Mouse (Mus musculus): ENCODE data around the gene Grik2. TPM values are rescaled to one million over a fixed set of nuclear protein-coding genes. Genes with fewer than 3 reads are reported as not detected.

The Grik2 gene
- total RNA-seq (2022): 1 to 10 TPM; 3.3 to 9.5 (median 6.7) TPM

DNA sequence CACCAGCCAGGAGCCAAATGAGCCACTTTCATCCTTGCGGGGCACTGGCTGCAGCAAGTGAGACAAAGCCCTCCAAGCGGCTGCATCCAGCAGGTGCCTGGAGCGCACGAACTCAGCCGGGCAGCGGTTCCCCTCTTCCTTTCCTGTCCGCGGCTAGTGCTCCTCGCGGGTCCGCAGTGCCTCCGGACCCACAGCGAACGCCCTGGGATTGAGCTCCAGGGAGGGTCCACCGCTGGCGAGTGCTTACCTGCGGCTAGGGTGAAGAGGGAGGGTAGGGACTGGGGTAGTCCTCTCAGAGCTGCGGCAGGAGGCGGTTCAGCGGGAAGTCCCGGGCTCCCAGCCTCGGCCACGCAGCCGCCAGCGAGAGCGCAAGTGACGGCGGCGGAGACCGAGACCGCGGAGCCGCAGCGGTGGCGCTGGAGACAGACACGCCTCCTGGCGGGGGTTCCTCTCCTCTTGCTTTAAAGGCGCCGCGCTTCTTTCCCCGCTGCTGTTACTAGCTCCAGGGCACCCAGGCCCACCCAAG, at the start of gene Grik2:
Gene Grik2 (minus strand): TSS at position 386 of the 526 bp plus-strand sequence.
- DNase-seq: no peak

DNA sequence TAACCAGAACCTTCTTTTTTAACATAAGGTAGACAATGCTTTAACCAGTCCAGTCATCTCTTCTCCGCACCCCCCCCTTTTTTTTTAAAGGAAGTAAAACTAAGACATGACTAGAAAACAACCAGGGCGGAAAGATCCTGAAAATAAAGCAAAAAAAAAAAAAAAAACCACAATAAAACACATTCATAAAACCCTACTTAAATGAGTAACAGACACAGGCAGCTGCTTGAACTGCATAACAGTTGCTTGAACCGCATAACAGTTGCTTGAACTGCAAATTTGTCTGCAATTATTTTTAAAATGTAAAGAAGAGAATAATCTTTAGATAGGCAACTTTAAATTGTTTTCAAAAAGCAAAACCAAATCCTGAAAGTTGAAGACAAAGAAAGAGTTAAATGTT, 45.8 kb upstream of the Grik2 start:
- no peak for DNase-seq

DNA sequence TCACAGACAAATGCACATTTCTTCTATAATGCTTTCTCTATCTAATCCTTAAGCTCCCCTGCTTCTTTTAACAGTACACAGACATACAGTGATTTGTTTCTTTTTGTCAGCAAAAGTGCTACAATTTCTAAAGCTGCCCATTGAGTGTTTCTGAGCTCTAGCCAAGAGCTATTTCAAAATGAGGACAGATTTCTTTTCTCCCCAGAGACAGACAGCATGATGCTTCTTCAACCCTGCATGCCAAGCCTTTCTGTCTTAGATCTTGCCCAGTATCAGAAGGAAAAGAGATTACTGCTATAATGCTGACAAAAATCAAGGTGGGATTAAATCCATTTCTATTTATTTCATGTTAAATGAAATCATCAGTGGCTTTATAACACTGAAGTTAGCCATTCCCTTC, 18.7 kb upstream of the Grik2 start:
- DNase-seq: no peak

DNA sequence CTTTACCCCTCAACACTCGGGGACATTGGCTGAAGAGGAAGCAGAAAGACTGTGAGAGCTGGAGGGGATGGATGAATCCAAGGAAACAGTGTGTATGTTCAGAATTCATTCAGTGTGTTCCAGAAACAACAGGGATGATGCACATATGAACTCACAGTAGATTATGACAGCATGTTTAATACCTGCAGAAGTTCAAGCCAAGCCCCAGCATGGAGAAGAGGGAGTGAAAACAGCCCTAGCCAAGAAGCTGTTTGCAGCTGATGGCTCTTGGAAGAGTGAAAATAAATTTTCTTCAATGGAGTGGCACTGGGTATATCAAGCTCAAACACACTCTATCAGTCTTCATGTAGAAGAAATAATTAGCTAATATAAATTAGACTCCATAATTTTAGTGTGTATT, 12.4 kb upstream of the Grik2 start:
- DNase-seq: no peak

DNA sequence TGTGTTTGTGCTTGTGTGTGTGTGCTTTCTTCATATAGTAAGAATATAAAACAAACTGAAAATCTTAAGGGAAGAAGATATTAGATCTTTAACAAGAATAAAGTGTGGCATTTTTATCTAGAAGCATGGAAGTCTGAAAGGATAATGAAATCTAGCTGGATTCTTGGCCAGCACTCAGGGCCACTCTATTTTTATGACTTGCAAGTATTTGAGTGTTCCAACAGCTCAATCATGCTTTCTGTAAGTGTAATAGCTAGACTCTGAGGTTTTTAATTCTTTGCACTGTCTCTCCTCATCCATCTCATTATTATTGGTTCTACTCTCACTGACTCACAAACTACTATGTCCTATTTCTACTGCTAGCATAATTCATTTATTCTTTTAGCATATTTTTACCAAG, 5.6 kb upstream of the Grik2 start:
- DNase-seq: no peak

GRCm38 (mm10) chr10:49790326-49790725, 1.8 kb upstream of the Grik2 start:
- DNase-seq: no peak

- no peak for DNase-seq
These were observed 1.1 kb upstream of the Grik2 start for GRCm38 (mm10) chr10:49789711-49790110.

- DNase-seq: no peak
These were observed 348 bp upstream of the Grik2 start for GRCm38 (mm10) chr10:49788914-49789313.

DNA sequence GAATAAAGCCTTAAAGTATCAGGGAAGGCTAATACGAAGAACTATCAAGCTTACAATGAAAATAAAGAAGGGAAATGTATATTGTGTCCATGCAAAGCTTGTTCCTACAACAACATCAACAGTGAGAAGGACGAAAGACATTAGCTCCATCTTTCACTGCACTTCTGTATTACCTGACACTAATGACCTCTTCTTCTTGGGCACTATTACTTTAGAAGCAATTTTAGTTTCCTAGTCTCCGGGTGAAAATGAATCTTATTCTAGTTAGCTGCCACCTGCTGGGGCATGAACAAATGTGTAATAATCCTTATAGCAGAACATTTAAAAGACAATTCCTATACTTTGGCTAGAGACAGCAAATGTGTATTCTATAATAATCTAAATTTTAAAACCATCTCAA, 1.9 kb downstream of the Grik2 start:
- no peak for DNase-seq

- no peak for DNase-seq
These were observed 3.1 kb downstream of the Grik2 start for GRCm38 (mm10) chr10:49785477-49785876.

DNA sequence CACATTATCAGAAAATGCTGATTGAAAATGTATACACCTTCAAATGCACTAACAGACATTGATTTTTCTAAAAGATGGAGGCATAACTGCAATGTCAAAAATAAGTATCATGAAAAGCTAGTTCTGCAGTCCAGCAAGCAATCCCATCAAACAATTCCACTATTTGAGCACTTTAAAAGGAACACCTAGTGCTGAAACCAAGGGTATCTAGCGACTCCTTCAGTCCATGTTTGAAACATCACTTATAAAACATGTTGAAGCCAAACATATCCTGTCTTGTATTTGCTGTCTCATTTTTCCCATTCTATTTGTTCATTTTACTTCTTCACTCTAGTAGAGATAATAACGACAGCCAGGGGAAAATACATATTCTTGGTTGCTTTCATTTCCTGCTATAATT, 3.7 kb downstream of the Grik2 start:
- DNase-seq: no peak

DNA sequence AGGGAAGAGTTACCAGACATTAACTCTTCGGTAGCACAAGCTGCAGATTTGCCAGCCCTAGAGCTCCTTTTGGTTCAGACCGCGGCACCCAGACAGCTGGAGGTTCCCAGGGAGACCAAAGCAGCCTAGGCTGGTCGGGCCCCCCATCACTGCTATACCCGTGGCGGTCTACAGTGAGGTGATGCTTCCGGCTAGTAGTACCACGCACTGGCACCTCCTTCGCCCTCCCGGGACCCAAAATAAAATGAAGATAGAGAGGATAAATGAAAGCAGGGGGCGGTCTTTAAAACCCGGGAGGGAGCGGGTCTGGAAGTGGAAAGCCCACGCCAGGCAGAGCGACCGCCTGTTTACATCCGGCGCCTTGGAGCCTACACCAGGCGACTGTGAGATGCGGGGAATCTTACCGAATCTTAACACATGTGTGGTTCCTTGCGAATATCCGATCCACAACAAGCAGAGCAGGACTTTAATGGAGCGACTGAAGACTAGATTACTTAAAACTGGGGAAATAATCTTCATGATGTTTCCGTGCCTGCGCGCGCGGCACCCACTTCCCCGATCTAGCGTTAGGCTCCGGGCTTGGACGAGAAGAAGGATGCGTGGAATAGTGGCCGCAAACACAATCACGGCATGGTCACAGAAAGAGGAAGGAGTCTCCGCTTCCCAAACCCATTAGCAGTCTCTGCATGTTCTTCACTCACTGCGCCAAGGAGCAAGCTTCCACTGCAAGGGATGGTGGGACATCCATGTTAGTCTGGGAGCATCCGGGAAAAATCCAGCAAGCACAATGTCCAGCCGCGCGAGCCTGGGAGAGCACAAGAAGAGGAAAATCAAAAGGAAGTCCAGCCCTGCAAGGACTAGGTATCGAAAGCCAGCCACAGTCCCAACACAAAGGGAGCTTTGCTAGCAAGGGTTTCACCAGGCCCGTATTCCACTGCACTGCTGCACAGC, 5.5 kb downstream of the Grik2 start:
- DNase-seq: no peak

DNA sequence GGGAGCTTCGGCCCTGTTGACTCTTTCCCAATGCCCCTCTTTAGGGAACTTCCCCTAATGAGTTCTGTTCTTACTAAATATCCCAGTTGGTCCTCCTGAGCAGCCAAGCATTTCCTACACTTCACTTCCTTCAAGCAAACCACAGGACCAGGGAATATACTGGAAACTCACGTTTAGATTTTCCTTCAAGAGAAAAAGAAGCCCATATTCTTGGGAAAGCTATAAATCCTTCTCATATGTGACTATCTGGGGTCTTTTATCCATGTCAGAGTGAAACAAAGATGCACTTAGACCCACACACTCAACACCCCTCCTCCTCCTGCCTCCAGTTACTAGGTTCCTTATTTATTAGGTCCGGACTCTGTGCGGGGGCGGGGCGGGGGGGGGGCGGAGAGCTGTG, 6.5 kb downstream of the Grik2 start:
- DNase-seq: no peak

DNA sequence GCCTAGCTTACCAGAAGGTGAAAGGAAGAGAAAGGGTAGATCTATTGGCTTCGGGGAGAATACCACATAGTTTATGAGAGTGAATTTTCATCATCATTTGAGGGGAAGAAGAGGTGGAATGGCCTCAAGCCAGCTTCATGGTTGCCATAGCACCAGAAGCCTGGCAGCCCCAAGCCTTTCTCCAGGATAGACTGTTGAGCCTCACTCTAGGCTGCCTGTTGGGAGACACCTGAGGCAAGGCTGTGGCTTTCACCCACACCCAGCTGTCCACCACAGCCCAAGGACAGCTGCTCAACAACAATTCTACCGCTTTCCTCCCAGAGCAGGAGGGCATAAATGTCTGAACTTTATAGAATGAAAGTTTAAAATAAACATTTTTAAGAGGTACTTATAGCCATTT, 8.1 kb downstream of the Grik2 start:
- no peak for DNase-seq

- DNase-seq: no peak
These were observed 19.7 kb downstream of the Grik2 start for GRCm38 (mm10) chr10:49768897-49769296.

GRCm38 (mm10) chr10:49767556-49767955, 21.0 kb downstream of the Grik2 start:
- no peak for DNase-seq

GRCm38 (mm10) chr10:49762607-49763006, 26.0 kb downstream of the Grik2 start:
- no peak for DNase-seq

- no peak for DNase-seq
These were observed 36.8 kb downstream of the Grik2 start for GRCm38 (mm10) chr10:49751769-49752168.

GRCm38 (mm10) chr10:49731841-49732240, 56.7 kb downstream of the Grik2 start:
- no peak for DNase-seq

DNA sequence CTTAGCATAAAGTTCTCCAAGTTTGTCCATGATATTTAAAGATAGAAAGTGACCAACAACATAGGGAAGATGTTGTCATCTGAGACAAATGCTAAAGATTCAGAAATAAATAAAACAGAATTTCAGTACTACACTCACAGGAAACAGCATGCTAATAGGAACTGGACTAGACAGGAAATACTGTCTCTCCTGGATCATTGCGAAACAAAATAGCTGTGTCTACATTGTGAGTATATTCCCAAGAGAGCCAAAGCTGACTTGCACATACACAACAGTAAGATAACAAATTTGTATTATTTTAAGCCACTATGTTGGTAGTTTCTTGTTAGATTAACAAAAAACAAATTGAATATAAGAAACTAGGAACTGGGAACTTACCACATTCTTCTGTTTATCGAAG, 64.9 kb downstream of the Grik2 start:
- no peak for DNase-seq

DNA sequence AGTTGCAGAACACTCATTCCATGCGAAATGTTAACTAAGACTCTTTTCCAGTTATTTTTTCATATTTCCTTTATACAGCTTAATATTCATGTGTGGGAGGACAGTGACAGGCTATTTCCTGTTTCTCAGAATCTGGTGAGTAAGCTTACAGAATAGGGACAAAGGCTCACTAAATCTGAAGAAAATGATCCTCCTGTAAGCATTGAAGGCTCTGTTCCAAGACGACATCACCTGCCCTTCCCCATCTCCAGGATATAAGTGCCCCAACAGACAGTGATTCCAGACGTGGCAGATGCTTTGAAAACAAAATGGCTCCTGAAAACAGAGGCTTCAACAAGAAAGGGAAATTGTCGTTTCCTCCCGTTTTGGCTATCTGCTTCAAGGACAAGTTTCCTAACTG, 71.7 kb downstream of the Grik2 start:
- DNase-seq: no peak

DNA sequence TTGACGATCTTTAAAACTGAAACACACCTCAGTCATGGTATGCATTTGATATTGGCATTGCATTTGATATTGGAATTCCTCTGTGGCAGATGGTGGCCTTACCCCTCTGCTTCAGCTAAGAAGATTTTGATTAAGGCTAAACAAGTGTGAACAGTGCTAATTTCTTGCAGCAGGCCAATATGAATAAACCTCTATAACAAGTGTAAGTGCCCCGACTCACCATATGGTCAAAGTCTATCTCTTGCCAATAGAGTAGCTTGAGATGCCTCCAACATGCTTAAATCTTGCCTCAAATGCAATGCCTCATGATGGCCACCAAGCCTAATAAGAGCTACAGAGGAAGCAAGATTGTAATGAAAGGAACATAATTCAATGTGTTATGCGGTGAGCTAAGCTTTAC, 78.8 kb downstream of the Grik2 start:
- DNase-seq: no peak

DNA sequence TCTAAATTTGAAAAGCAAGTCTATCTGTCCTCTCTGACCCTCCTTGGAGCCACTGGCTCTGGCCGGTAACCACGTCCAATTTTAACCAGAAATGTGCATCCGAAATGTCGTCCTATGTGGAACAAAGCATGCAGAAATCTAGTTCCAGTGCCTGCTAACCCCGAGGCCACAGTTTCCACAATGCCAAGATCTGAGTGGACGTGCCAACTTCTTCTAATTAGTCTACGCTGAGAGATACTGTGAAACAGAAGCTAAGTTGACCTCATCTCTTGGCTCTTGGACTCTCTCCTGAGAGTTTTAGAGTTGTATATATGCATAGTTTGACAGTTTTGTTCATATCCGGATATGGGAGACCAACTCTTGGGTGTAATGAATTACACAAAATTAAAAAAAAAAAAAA, 84.1 kb downstream of the Grik2 start:
- no peak for DNase-seq

DNA sequence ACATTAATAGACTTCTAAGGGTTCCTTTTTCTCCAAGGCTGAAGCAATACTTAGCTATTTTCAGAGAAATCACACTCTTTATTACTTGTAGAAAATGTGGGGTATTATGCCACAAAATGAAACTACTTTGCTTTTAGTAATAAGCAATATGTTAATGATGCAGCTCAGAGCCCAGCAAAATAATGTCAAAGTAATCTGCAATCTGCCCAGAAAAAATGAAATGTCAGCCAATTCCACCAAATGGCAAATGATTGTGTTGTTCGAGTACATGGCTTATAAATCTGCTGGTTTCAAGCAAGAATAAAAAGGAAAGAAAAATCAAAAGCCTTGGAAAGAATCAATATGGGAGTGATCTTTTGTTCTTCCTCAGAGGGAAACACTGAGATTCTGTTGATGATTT, 136.2 kb downstream of the Grik2 start:
- DNase-seq: no peak

All from adrenal gland, adult 8-10 months (tissue).